Mouse (Mus musculus) kidney, postnatal 36 days (tissue): ENCODE measurements around the gene Rpl36a.

Source experiments
- DNase-seq, 2 experiments: peaks; one replicate each; pipeline ENCODE4 v3.0.0; 2021 to 2022; ENCODE audit warnings: mixed read lengths in 2 of 2

The Rpl36a gene

GRCm38 (mm10) chrX:134600659-134601379 lies 15.4 kb downstream of the Rpl36a start, which contains the start of the genes Gla and Hnrnph2:
TSS of gene Gla (minus strand) at chrX:134601125.
TSS of gene Hnrnph2 (plus strand) at chrX:134601179.
- peak; percentile 92 to 95 for DNase-seq

GRCm38 (mm10) chrX:134601380-134602120 lies 16.1 kb downstream of the Rpl36a start:
- no peak for DNase-seq

GRCm38 (mm10) chrX:134609472-134609871 lies 24.0 kb downstream of the Rpl36a start:
- DNase-seq: peak; percentile 16 to 17

- DNase-seq: no peak
Observed at GRCm38 (mm10) chrX:134610984-134611383, 25.5 kb downstream of the Rpl36a start.

- DNase-seq: peak; percentile 14 to 56
Observed at GRCm38 (mm10) chrX:134612285-134612959, 27.0 kb downstream of the Rpl36a start.

- DNase-seq: peak in 1 of 2 experiments; percentile 52
Observed at GRCm38 (mm10) chrX:134614306-134614705, 28.9 kb downstream of the Rpl36a start.

- no peak for DNase-seq
Observed at GRCm38 (mm10) chrX:134619695-134620094, 34.2 kb downstream of the Rpl36a start.

GRCm38 (mm10) chrX:134620254-134620865 lies 34.9 kb downstream of the Rpl36a start:
- DNase-seq: no peak

GRCm38 (mm10) chrX:134621685-134622084 lies 36.2 kb downstream of the Rpl36a start:
- no peak for DNase-seq

- DNase-seq: no peak
Observed at GRCm38 (mm10) chrX:134623350-134623749, 37.9 kb downstream of the Rpl36a start.

- no peak for DNase-seq
Observed at GRCm38 (mm10) chrX:134628200-134628599, 42.7 kb downstream of the Rpl36a start.

- no peak for DNase-seq
Observed at GRCm38 (mm10) chrX:134632710-134633109, 47.3 kb downstream of the Rpl36a start.

- no peak for DNase-seq
Observed at GRCm38 (mm10) chrX:134635111-134635510, 49.7 kb downstream of the Rpl36a start.

GRCm38 (mm10) chrX:134635860-134636259 lies 50.4 kb downstream of the Rpl36a start:
- DNase-seq: peak in 1 of 2 experiments; percentile 9
